Mouse (Mus musculus) NIH3T3 (cell line): ENCODE data around the gene Samd7.
"Not testable (repeated sequence)": the region's sequence is repeated elsewhere in the genome, so short reads cannot be mapped to it uniquely, and the experiment has no call there.

ENCODE experiments used
- DNase-seq: peaks from one replicate; pipeline ENCODE4 v3.0.0-alpha.2; 2012; ENCODE audit warnings: low read depth

The Samd7 gene

DNA sequence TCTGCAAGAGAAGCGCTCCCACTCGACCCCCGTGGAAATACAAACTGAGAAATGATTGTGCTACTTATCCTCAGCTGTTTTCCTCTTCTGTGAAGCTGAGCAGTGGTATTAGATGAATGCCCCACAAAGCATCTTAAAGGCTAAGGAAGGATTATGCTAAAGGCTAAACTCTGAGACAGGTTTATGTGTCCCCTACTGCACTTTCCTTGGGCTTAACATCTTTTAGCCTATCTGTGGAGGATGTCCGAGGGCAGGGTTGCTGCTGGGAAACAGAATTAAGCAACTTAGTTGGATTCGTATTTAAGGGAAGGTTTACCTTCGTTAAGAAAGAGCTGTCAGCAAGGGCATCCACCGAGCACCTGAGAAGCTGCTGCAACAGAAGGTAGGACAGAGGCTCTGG lies at the start of gene Samd7:
Gene Samd7, plus strand, starts transcription at position 288 of the 400 bp plus-strand sequence.
- DNase-seq: no peak

DNA sequence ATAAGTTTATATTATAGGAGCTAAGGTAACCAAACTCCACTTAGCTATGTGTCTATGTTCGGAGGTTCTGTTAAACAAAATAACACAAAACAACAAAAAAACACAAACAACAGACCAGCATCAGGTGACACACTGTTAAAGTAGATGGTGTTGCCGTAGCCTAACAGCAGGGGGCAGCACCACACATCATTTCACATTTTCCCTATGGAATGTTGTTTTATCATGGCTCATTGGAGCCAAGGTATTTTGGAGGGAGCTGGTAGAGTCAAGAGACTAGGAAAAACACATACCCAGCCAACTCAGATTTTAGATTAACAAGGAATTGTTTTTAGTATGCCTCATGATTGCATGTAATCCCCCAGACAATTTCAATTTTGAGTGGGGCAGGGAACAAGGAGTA lies 49.7 kb upstream of the Samd7 start:
- peak; percentile 88 for DNase-seq

DNA sequence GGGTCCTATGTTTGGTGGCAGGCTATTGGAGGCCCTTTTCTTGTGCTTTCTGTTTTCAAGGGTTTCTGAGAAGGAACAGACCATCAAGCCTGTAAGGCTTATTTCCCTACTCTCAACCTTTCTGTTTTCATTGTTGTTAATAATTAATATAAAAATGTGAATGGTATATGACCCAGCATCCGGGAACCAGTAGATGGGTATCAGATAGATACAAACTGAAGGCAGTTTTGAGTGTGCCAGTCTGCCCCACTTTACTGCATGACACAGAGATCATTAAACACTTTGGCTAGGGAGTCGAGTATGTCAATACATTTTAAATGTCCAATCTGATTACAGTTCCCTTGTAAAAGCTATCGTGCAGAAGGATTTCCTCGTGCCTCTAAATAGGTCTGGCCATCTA lies 48.2 kb upstream of the Samd7 start:
- no peak for DNase-seq

DNA sequence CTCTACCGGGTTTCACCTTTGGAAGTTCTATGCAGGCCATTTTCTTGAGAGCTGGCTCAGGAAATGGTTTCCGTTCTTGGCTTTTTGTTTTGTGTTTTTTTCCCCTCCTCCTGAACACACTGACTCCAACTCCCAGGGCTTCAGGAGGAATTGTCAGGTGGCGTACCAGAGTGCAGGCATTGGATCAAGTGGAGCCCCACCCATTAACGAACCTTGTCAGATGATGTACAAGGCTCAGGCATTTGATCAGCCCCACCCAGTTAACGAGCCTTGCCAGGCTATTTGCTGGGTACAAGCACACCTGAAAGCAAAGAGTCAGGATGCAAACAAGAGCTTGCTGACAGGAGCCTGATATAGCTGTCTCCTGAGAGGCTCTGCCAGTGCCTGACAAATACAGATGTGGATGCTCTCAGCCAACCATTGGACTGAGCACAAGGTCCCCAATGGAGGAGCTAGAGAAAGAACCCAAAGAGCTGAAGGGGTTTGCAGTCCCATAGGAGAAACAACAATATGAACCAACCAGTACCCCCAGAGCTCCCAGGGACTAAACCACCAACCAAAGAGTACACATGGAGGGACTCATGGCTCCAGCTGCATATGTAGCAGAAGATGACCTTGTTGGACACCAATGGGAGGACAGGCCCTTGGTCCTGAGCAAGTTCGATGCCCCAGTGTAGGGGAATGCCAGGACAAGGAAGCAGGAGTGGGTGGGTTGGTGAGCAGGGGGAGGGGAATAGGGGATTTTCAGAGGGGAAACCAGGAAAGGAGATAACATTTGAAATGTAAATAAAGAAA lies 46.2 kb upstream of the Samd7 start, which contains the start of gene Lrrc31:
Gene Lrrc31, minus strand, starts transcription at position 133 of the 795 bp plus-strand sequence.
- not testable (repeated sequence) for DNase-seq

DNA sequence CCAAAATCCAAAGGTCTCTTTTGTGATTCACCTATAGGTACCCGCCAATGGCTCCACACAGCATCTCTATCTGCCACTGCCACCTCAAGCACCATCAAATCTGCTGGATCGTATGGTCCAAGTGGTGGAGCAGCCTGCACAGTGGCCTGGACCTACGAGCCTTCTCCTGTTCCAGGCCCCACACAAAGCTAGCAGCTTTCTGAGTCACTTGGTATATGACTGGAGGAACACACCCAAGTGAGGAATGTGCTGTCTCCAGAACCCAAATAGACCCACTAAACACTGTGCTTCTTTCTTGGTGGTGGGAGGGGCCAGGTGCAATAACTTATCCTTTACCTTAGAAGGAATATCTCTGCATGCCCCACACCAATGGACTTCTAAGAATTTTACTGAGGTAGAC lies 40.1 kb upstream of the Samd7 start:
- DNase-seq: no peak

DNA sequence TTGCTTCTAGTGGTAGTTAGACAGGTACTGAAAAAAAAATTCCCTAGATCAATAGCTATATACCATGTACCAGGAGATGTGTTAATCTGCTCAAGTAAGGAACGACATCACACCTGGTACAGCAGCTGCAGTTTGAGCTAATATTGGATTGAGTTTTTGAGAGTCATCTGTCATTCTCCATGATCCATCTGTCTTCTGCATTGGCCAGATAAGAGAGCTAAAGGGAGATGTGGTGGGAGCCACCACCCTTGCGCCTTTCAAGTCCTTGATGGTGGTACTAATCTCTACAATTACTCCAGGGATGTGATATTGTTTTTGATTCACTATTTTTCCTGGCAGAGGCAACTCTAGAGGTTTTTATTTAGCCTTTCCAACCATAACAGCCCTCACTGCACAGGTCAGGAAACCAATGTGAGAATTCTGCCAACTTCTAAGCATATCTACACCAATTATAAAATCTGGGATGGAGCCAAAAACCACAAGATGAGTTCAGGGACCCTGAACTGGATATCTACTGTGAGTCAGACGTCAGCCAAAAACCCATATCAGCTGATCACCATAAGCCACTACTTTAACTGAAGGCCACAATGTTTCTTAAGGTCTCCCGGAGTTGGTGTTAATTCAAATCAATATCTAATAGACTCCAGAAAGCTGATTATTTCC lies 39.3 kb upstream of the Samd7 start:
- peak; percentile 28 for DNase-seq

DNA sequence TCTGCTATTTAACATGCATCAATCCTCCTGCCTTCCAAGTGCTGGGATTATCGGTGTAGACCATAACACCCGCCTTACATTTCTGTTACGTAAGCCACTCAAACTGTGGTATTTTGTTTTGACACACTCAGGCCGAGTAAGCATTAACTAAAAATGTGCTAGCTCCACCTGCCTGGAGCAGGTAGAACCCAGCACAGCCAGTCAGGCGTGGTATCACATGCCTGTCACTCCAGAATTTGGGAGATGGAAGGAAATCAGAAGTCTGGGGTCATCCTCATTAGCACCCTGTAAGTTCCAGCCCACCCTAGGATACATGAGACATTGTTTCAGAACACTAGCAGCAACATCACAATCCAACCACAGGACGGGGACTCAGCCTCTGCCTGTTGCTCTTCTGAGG lies 35.9 kb upstream of the Samd7 start:
- no peak for DNase-seq

DNA sequence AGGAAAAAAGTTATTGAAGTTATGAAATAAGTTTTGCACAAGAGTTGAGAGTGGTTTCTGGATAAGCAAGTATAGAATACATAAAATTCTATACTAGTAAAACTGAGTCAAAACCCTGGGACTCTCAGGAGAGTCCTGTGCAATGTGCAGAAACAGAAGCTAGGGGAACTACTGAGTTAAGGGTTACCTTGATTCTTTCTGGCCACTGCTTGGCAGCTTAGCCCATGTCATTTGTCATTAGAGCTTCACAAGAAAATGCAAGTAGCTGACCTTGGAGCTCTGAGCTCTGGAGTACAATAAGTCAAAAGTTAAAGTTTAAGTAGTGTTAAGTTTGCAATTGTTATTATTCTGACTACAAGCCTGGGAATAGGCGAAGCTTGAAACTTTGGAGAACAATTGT lies 32.8 kb upstream of the Samd7 start:
- no peak for DNase-seq

DNA sequence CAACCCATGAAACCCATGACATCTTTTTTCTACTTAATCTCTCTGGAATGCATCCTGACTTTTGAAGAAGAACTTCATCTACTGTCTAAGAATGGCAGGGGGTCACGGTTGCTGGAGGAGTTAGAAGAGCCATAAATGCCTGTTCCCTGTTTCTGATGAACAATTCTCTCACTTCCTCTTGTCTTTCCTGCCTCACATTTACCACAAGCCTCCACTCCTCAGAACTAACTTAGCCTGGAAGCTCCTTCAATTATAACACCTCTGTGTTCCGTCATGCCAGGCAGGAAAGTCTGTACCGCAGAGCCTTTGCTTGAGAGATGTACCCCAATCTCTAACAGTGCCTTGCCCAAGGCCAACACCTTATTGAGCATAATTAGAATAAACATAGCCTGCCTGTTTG lies 27.4 kb upstream of the Samd7 start:
- no peak for DNase-seq

DNA sequence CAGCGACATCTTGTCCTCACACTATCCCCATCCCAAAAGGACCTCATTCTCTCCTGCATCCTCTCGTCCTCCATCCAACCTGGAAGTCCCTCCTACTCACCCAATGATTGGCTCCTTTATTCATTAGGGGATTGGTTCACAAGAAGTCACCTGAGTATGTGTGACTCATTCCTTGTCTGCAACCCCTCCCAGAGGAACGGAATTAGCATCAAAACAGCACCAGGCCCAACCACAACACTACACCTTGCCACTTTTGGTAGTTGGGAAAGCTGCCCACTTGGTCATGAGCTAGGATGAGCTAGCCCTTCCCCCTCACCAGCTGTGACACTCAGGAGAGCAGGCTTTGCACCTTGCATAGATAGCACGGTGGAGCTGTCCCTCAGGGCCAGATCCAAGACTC lies 24.1 kb upstream of the Samd7 start:
- DNase-seq: no peak

DNA sequence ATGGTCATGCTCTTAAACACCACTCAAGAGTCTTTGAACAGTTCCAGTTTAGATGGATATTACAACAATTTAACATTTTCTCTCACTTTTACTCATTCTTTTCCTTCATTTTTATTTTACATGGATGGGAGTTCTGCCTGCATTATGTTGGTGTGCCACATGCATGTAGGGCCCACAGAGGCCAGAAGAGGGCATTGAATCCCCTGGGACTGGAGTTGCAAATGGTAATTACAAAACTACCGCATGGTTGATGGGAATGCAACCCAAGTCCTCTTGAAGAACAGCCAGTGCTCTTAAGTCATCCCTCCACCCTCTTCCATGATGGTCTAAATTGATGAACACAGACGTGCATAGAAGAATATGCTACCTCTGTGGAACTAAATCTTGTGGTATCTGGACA lies 23.6 kb upstream of the Samd7 start:
- DNase-seq: no peak

DNA sequence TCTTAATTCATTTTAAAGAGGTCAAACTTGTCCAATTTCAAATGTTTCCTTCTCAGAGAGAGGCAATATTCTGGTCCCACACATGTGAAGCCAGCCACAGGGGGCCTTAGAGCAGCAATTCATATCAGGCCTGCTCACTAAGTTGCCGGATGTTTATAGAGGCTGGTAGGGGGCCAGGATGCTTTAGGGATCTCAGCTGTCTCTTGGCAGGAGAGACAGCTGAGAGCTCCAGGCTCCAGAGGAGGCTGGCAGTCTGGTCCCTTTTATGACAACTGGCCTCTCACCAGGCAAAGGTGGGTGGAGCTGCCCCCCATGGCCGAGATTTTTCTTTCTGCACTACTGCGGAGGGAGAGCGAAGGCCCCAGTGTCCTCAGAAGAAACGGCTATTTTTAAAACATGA lies 22.9 kb upstream of the Samd7 start:
- no peak for DNase-seq

DNA sequence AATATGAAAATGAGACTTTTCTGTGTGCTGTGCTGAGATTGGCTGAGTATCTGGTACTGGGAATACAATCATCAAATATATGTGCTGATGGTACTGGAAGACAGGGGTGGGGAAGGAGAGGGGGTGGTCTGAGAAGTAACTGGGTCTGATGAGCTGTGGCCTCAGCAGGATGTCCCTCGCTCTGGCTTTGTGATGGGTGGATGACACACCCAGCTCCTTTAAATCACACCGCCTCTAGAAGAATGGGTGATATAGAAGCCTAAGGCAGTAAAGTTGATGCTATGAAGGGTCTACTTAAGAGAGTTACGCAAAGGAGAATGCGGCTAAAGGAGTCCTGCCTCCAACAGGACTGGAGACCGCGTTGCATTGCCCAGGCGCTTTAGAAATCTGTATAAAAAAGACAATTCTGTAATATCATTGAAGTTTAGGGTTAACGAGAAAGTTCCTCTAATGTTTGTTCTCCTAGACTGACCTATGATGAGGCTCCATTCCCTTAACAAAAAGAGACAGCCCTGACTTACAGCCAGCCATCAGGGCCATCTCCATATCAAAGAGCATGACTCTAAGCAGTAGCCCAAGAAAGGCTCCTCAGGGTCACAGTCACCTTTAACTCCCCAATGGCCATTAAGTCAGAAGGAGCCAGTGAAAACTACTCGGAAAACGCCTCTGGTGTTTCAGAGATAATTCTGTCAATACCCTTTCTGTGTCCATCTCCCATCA lies 21.8 kb upstream of the Samd7 start:
- DNase-seq: no peak

DNA sequence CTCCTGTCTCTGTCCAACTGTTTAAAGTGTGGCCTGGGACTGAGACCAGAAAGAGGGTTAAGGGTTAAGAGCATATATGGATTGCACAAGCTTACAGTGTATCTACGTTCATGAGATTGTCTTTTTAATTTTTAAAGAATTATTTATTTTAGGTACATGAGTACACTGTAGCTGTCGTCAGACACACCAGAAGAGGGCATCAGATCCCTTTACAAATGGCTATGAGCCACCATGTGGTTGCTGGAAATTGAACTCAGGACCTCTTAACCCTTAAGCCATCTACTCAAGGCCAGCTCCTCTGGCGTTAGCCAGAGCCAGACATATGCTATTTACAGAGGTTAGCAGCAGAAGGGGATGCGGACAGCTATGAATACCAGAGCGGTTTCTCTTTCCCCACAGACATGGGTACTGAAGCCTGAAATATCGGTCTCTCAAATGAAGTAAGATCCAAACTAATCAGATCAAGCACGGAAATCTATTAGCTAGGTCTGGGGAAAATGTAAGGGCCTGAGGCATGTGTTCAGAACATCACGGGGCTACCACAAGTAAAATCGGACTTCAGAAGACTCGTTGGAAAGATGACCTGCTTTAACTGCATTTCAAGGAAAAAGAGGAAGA lies 21.1 kb upstream of the Samd7 start:
- DNase-seq: no peak

DNA sequence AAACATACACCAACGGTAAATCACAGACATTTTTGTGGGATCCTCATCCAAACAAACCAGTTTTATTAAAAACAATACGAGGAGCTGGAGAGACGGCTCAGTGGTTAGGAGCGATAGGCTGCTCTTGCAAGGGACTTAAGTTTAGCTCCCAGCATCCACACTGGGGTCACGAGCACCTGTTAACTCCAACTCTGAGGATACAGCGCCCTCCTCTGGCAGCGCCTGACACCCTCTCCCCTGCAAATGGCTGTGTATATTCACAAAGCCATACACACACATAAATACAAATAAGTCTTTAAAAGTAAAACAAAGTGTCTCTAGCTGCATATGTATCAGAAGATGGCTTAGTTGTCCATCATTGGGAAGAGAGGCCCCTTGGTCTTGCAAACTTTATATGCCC lies 20.6 kb upstream of the Samd7 start:
- peak; percentile 9 for DNase-seq

DNA sequence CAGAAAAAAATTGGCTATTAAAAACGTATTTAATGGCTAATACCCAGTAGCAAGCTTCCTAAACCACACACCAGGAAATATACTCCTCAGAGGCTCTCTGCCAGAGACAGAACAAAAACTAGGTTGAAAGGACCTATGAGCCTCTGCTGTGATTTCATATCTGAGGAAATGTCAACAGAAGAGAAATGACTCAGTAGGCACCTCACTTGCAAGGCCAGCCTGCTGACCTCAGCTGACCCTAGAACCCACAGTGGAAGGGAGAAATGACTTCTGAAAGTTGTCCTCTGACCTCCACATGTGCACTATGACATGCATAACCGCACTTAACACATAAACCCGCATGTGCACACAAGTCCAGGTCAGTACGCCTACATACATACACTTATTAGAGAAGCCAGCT lies 18.9 kb upstream of the Samd7 start:
- no peak for DNase-seq

DNA sequence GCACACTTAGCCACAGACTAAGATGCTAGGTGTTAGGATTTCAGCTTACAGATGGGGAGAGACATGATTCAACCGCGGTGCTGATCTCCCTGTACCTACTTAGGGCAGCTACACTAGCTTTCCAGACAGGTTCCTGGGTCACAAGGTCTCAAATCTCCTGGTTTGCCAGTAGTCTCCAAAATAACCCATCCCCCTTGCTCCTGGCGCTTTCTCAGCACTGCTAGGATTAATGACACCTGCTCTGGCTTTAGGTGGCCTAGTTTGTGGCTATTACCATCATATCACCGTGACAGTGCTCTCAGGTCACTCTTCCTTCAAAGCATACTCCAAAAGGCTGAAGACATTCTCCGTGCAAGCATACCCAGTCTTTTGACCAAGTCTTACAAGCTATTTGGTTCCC lies 17.0 kb upstream of the Samd7 start:
- DNase-seq: no peak

DNA sequence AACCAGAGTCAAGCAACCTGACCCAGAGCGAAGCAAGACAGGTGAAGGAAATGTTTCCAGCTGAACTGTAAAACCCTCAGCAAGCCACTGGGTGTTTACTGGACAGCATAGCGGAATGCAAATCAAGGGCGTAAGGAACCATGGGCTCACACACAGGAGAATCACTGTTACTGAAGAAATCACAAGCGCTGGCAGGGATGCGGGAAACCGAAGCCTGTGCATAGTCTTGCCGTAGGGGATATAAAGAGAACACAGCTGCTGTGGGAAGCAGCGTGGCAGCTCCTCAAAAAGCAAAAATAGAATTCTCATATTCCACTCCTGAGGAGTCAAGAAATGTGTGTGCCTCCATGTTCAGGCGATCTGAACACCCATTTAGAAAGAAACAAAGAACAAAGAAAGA lies 9.3 kb upstream of the Samd7 start:
- no peak for DNase-seq

DNA sequence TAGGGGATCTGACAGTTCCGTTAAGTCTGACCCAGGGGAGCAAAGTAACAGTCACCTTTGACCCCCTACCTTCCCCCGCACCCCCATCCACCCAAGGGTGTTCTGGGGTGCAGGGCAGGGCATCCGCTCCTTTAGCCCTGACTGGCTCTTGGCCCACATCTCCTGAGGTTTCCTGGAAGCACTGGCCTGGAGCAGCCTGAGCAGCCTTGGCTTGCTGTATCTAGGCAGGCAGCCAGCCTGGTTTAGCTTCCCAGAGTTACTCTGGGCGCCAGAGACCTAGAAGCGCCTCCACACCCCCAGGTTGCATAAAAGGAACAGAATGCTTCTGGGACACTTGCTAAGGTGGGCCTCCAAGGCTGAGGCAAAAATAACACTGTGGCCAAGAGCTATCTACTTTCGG lies 4.8 kb upstream of the Samd7 start:
- DNase-seq: peak; percentile 41

DNA sequence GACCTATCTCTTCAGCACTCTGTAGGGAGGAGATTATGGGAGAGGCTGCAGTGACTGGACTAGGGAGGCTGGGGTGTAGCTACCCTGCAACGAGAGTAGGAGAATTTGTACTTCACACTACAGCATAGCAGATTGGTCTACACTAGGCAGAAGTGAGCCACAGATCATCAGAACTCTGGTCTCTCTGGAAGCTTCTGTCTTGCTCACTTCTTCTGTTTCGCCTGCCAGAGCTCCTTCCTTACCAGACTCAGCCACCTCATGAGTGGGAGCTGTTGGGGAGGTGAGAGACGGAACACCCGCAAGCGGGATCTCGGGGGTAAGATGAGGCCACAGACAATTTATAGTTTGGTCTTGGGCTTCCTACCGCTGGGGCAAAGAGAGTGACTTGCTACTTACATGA lies 3.2 kb upstream of the Samd7 start:
- DNase-seq: no peak

DNA sequence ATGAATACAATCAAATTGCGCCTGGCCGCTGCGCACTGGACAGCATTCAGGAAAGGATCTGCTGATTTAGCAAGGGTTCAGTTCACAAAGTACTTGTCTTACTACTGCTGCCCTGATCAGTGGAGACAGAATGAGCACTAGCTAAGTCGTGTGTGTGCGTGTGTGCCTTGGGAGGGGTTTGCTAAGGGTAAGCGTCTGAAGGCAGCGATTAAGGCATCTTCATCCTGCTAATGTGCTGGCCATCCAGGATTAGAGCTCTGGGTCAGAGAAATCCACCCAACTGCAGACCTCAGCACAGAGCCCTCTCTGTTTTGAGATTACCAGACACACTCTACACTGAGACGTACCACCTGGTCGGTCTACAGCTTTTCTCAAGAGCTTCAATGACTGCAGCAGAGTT lies 2.2 kb downstream of the Samd7 start:
- no peak for DNase-seq

DNA sequence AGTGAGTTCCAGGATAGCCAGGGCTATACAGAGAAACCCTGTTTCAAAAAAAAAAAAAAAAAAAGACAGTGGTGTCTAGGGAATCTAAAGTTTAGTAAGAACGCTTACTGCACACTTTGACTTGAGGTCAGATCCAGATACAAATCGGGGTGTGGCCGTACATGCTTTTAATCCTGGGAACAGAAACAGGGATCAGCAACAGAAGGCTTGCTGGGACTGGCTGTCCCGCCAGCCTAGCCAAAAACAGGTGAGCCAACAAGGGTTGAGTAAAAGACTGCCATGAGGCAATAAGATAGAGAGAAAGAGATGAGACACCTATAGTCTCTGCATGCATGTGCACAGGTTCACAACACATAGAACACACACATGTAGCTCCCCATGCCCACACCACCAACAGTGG lies 8.6 kb downstream of the Samd7 start:
- DNase-seq: no peak

DNA sequence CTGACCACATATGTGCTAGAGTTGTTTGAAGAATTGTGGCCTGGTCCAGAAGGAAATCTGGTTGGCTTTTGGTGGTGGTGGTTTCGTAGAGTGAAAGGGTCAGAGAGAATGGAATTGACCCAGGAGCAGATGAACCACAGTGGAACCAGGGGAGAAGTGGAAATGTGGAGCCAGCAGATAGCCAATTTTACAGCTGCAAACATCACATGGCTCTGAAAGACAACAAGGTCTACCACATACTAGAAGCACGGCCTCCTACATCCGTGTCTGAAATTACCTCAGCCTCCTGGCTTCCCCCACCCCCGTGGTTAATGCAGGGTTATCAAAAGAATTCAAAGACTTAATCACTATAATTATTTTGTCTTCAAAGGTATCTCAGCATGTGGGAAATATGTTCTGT lies 18.8 kb downstream of the Samd7 start:
- no peak for DNase-seq
